Mouse (Mus musculus) midbrain, embryonic 16.5 days (tissue): Measurements from ENCODE around the gene Fgfbp1. TPM values are rescaled to one million over a fixed set of nuclear protein-coding genes. Genes with fewer than 3 reads are reported as not detected.

ENCODE experiments used
- ATAC-seq: fragments of 200-750 bp; cut with Nextera tagmentation; 2 replicates; pipeline ENCODE4 v1.8.0; 2017; ENCODE audit warnings: moderate TSS enrichment
- H3K27ac ChIP-seq: fragments of 300-500 bp; sonication (generic); 2 replicates; pipeline ENCODE4 v1.5.1; 2014; ENCODE audit warnings: mild to moderate bottlenecking, low read length, mixed read lengths
- H3K27me3 ChIP-seq: fragments of 300-500 bp; sonication (generic); 2 replicates; pipeline ENCODE4 v1.6.1; 2014; ENCODE audit warnings: low read depth, low read length, mixed read lengths; ENCODE audit not compliant: control insufficient read depth, insufficient read depth
- H3K36me3 ChIP-seq: fragments of 300-500 bp; sonication (generic); 2 replicates; pipeline ENCODE4 v1.6.1; 2014; ENCODE audit warnings: mild to moderate bottlenecking, low read length, moderate library complexity, mixed read lengths; ENCODE audit not compliant: control insufficient read depth, insufficient read depth
- H3K4me1 ChIP-seq: fragments of 300-500 bp; sonication (generic); 2 replicates; pipeline ENCODE4 v1.6.1; 2014; ENCODE audit warnings: mild to moderate bottlenecking, low read length, mixed read lengths; ENCODE audit not compliant: control insufficient read depth, insufficient read depth
- H3K4me2 ChIP-seq: fragments of 300-500 bp; sonication (generic); 2 replicates; pipeline ENCODE4 v1.6.1; 2014; ENCODE audit warnings: mild to moderate bottlenecking, low read length, mixed read lengths
- H3K4me3 ChIP-seq: fragments of 300-500 bp; sonication (generic); 2 replicates; pipeline ENCODE4 v1.5.1; 2014; ENCODE audit warnings: low read depth, mild to moderate bottlenecking, low read length, moderate library complexity, mixed read lengths
- H3K9ac ChIP-seq: fragments of 300-500 bp; sonication (generic); 2 replicates; pipeline ENCODE4 v1.6.1; 2014; ENCODE audit warnings: low read depth, low read length, mixed read lengths
- H3K9me3 ChIP-seq: fragments of 300-500 bp; sonication (generic); replicated peaks from 2 replicates; pipeline ENCODE4 v1.6.1; 2014; ENCODE audit warnings: mild to moderate bottlenecking, low read length, mixed read lengths; ENCODE audit not compliant: control insufficient read depth, poor library complexity, severe bottlenecking
- WGBS: fragments of 180-500 bp; shearing (Covaris S2); extraction: QIAGEN DNeasy Blood & Tissue Kit; methylation state at CpG from one replicate; pipeline ENCODE4 v1.1.7; 2014; 5-methylcytosine and 5-hydroxymethylcytosine counted together
- polyA plus RNA-seq: library from polyadenylated mRNA; unstranded; fragments of >200 nt; fragmentation: Nextera tagmentation; extraction: Ambion mirVana; gene quantifications from 2 replicates; pipeline ENCODE4 v1.2.1, GENCODE M21; 2015

Fgfbp1 gene
- polyA plus RNA-seq, 1 experiment from 2014 or later, result 9.8 TPM

DNA sequence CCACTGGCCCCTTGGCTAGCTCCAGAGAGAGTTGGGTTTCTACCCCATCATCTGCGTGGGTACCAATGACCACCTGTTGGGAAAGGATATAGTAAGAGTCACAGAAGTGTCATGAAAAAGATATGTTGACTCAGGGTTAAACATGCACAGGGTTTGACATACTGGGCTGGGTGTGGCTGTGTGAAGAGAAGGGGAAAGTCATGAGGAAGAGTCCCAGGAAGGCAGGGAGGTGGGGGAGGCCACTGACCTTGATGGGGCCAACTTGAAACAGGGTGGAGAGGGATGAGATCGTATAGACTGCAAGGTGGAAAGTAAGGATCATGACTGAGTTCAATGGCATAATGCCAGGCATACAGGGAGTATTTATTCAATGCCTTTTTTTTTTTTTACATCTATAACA is 1.2 kb downstream of the Fgfbp1 start:
- Histone ChIP-seq H3K27me3 (no peaks in the 10 kb centered on the region), H3K9ac (no peak overlapping the region), H3K36me3 (no peaks in the 10 kb centered on the region), H3K4me2 (no peak overlapping the region), H3K9me3 (no peaks in the 10 kb centered on the region), H3K27ac (no peak overlapping the region), H3K4me1 (no peaks in the 10 kb centered on the region), H3K4me3 (no peak overlapping the region)
- WGBS, result 84% methylated on average over 2 of the region's 2 CpGs
- ATAC-seq, result no peak

DNA sequence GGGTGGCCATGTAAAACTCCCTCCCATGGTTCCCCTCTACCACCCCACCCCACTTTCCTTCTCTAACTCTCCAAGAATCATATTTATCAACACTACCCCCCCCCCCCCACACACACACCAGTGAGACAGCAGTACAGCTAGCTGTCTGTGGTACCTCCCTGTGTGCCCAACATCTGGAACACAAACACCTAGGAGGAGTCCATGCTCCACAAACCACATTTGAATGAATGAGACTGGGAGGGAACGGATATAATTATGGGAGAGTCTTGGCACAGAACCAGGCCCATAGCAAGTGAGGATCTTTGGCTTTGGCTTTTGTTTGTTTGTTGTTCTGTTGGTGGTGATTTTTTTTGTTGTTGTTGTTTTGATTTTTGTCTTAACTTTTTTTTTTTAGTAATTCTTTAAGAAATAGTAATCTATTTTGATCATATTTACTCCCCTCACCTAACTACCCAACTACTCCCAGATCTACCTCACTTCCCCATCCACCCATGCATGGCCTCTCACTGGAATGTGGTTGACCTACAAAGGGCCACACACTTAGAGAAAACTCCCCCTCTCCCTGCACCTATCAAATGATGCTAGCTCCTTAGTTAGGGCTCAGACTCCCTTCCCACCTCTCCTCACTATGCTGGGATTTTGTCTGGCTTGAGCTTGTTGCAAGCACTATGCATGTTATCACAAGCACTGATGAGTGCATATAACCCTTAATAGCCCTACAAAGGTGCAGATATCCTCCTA is 4.6 kb downstream of the Fgfbp1 start:
- ATAC-seq, result no peak
- Histone ChIP-seq H3K9me3 (no peaks in the 10 kb centered on the region), H3K27ac (no peak overlapping the region), H3K4me2 (no peak overlapping the region), H3K4me1 (no peaks in the 10 kb centered on the region), H3K36me3 (no peaks in the 10 kb centered on the region), H3K9ac (no peak overlapping the region), H3K4me3 (no peak overlapping the region), H3K27me3 (no peaks in the 10 kb centered on the region)
- 73% methylated on average over 1 of the region's 1 CpGs for WGBS

DNA sequence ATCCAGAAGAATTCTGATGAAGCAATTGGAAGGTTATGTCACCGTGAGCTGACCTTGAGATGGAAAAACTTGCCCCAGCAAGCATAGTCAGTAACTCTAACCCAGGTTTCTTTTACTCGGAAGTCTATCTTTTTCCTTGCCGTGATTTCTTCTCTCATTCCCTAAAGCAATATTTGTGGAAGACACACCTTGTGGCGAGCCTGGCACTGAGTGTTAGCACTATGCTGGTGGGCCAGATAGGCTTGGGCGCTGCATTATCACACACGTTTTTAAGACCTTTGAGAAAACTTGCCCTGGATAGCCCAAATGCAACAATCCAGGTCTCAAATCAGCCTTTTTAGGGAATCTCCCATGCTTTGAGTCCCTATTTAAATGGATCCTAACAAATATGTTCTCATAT is 7.4 kb downstream of the Fgfbp1 start:
- Histone ChIP-seq H3K4me2 (no peak overlapping the region), H3K9me3 (no peaks in the 10 kb centered on the region), H3K36me3 (no peaks in the 10 kb centered on the region), H3K27ac (no peak overlapping the region), H3K9ac (no peak overlapping the region), H3K4me3 (no peak overlapping the region), H3K4me1 (no peaks in the 10 kb centered on the region), H3K27me3 (no peaks in the 10 kb centered on the region)
- WGBS, result 89% methylated on average over 6 of the region's 6 CpGs
- no peak for ATAC-seq

DNA sequence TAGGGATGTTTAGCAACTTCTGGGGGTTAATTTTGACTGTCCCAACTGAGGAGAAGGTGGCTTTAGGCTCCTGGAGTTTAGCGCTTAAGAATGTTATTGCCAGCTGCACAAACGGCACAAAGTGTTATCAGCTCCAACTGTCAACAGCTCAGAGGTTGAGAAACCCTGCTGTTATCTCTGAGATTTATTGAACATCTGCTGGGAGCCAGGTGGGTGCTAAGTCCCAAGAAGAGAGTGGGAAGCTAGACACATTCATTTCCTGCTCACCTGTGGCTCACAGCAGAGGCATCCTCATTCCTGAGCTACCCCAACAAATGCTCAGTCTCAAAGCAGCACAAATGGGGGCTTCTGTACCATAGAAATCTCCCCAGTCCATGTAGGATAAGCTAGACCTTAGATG is 10.4 kb downstream of the Fgfbp1 start:
- no peaks in the 10 kb centered on the region for H3K9me3 ChIP-seq
- ATAC-seq, result no peak
- 86% methylated on average over 2 of the region's 2 CpGs for WGBS
- no peaks in the 10 kb centered on the region for H3K4me1 ChIP-seq
- H3K9ac ChIP-seq, result no peak overlapping the region
- no peak overlapping the region for H3K4me2 ChIP-seq
- no peak overlapping the region for H3K4me3 ChIP-seq
- H3K27ac ChIP-seq, result no peak overlapping the region
- no peaks in the 10 kb centered on the region for H3K27me3 ChIP-seq
- no peaks in the 10 kb centered on the region for H3K36me3 ChIP-seq

DNA sequence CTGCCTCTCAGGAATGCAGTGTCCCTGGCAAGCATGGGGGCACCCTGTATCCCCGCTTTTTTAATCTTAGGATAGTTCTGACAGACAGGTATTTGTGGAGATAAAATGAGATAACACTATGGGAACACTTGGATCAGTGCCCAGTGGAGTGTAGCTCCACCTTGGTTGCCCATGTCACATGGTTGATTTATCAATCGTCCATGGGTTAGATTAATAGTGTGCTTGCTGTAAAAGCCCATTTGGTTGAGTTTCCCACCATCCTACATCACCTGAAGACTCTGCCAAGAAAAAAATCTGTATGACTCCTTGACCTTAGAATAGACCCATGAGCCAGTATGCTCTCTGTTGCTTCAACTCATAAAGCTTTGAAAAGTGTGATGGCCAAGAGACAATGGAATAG is 11.0 kb downstream of the Fgfbp1 start:
- WGBS, result 83% methylated on average over 2 of the region's 2 CpGs
- Histone ChIP-seq H3K27ac (no peak overlapping the region), H3K4me1 (no peaks in the 10 kb centered on the region), H3K4me3 (no peak overlapping the region), H3K27me3 (no peaks in the 10 kb centered on the region), H3K9ac (no peak overlapping the region), H3K9me3 (no peaks in the 10 kb centered on the region), H3K36me3 (no peaks in the 10 kb centered on the region), H3K4me2 (no peak overlapping the region)
- no peak for ATAC-seq

GRCm38 (mm10) chr5:43968634-43969033 is 12.9 kb downstream of the Fgfbp1 start:
- no peaks in the 10 kb centered on the region for H3K9me3 ChIP-seq
- H3K9ac ChIP-seq, result no peak overlapping the region
- H3K4me2 ChIP-seq, result no peak overlapping the region
- WGBS, result 77% methylated on average over 2 of the region's 2 CpGs
- no peaks in the 10 kb centered on the region for H3K36me3 ChIP-seq
- no peaks in the 10 kb centered on the region for H3K27me3 ChIP-seq
- H3K4me1 ChIP-seq, result no peaks in the 10 kb centered on the region
- H3K4me3 ChIP-seq, result no peak overlapping the region
- ATAC-seq, result no peak
- H3K27ac ChIP-seq, result no peak overlapping the region

GRCm38 (mm10) chr5:43961056-43961455 is 20.5 kb downstream of the Fgfbp1 start:
- no peak for ATAC-seq
- Histone ChIP-seq H3K4me2 (no peak overlapping the region), H3K36me3 (no peaks in the 10 kb centered on the region), H3K4me3 (no peak overlapping the region), H3K27me3 (no peaks in the 10 kb centered on the region), H3K9ac (no peak overlapping the region), H3K27ac (no peak overlapping the region), H3K9me3 (no peaks in the 10 kb centered on the region), H3K4me1 (no peaks in the 10 kb centered on the region)
- 92% methylated on average over 3 of the region's 3 CpGs for WGBS

DNA sequence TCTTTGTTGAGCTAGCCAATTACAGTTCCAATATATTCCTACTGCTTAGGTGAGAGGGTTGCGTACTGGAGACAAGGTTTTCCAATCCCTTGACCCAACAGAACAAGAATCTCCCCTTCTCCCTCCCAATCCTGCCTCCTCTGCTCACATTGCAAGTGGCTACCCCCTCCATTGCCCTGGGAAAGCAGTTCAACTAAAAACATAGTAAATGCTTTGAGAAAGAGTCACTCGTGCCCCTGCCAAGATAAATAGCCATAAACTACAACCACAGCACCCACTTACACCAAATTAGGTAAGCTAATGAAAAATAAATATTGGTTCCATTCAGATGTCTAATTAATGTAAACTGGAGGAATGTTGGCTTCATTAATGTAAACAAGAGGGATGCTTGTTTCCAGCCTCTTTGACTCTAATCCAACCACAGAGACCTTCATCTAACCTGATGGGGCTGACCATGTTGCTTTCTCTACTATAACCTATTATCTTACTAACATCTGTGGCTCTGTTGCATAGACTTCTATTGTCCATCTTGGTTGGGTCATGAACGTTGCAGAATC is 21.6 kb downstream of the Fgfbp1 start:
- no peak overlapping the region for H3K9ac ChIP-seq
- H3K4me3 ChIP-seq, result no peak overlapping the region
- no peaks in the 10 kb centered on the region for H3K4me1 ChIP-seq
- H3K9me3 ChIP-seq, result no peaks in the 10 kb centered on the region
- no peaks in the 10 kb centered on the region for H3K27me3 ChIP-seq
- no peak for ATAC-seq
- H3K4me2 ChIP-seq, result no peak overlapping the region
- no peaks in the 10 kb centered on the region for H3K36me3 ChIP-seq
- WGBS, result 75% methylated on average over 2 of the region's 3 CpGs
- H3K27ac ChIP-seq, result no peak overlapping the region

GRCm38 (mm10) chr5:43953241-43953640 is 28.3 kb downstream of the Fgfbp1 start:
- H3K9me3 ChIP-seq, result no peaks in the 10 kb centered on the region
- no peak for ATAC-seq
- no peak overlapping the region for H3K4me2 ChIP-seq
- 69% methylated on average over 1 of the region's 1 CpGs for WGBS
- H3K36me3 ChIP-seq, result no peaks in the 10 kb centered on the region
- H3K4me3 ChIP-seq, result no peak overlapping the region
- peaks cover 7% of the 10 kb centered on the region for H3K4me1 ChIP-seq
- H3K27me3 ChIP-seq, result no peaks in the 10 kb centered on the region
- no peak overlapping the region for H3K9ac ChIP-seq
- no peak overlapping the region for H3K27ac ChIP-seq
